Mouse (Mus musculus) embryonic stem cell, embryonic (primary cell): ENCODE data around the gene 1700021F05Rik.

Experiments
- CTCF ChIA-PET, 4 experiments: fragments of 300-600 bp in 2 of 4; fragments of 350-600 bp in 2 of 4; sonication (Branson Sonifier 250); formaldehyde crosslinking; loops; one replicate each; lab custom pipeline; 2022; ENCODE audit warnings: inconsistent platforms in 2 of 4; lab: Charles Lee
- POLR2A ChIA-PET, 4 experiments: fragments of 300-600 bp in 2 of 4; fragments of 350-600 bp in 2 of 4; sonication (Branson Sonifier 250); formaldehyde crosslinking; loops; one replicate each; lab custom pipeline; 2022; ENCODE audit warnings: antibody characterized with exemption in 4 of 4, inconsistent platforms in 1 of 4; lab: Charles Lee

1700021F05Rik gene

DNA sequence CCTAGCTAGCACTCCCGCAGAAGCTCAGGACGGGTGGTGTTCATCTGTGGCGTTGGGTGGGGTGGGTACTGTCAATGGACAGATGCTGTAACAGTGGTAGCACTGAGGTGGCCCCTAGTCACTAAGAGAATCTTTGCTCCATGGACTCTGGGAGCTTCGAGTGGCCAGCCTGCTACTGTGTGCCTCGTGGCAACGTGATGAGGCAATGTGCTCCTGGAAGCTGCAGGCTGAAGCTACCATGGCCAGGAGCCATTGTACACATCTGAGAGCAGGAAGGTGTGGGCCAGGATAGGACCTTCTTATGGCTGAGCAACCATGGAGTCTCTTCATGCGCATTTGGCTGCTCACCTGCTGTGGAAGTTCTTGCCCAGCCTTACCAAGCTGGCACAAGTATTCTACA, 31.6 kb downstream of the 1700021F05Rik start:
- ChIA-PET POLR2A (interaction anchor here (0.6 to 3.5 kb wide), 22 partner anchors 9 to 385 kb away, joined by 3 to 24 read pairs (median 4); partner anchors contain the start of genes Bend3 (in 2 of the 4) and 1700021F05Rik (in 1 of the 4)), CTCF (interaction anchor here in 3 of 4 experiments (0.6 to 1.2 kb wide), 4 partner anchors 20 to 1121 kb away, joined by 3 to 16 read pairs (median 4); no protein-coding TSS in a partner anchor)

DNA sequence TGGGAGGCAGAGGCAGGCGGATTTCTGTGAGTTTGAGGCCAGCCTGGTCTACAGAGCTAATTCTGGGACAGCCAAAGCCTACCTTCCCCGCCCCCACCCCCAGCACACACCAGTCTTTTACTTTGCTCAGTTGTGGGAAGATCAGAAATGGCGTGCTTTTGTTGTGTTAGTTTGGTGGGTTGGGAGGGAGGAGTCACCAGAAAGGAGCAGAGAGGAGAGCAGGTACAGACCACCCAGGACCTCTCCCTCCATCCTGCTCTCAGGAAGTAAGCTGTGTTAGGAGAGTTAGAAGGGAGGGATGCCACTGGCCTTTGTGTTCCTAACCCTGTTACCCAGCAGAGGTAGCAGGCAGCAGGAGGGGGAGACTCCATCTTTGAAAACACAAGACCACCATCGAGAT, 33.7 kb downstream of the 1700021F05Rik start:
- ChIA-PET CTCF (no interaction called here), POLR2A (interaction anchor here in 2 of 4 experiments (0.6 to 1.7 kb wide), 5 partner anchors 14 to 116 kb away, joined by 3 to 4 read pairs (median 3); no protein-coding TSS in a partner anchor)

DNA sequence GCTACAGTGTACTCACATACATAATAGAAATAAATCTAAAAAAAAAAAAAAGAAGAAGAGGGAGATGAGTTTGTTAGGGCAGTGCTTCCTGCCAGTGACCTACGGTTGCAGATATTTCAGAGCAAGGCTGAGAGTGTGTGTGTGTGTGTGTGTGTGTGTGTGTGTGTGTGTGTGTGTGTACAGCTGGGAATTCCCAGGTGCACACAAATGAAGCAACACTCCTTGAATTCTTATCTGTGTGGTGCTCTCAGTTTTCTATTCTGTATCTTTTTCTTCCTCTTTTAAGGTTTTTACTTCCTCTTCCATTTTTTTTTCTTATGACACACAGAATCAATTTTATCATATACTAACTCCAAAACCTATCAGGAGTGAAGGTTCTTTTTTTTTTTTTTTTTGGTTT, 36.5 kb downstream of the 1700021F05Rik start:
- POLR2A ChIA-PET: interaction anchor here in 3 of 4 experiments (0.5 to 1.8 kb wide), 6 partner anchors 12 to 1949 kb away, joined by 3 to 5 read pairs (median 3); no protein-coding TSS in a partner anchor
- CTCF ChIA-PET: interaction anchor here in 2 of 4 experiments (0.6 kb wide), 2 partner anchors 47 to 744 kb away, joined by 3 to 4 read pairs; no protein-coding TSS in a partner anchor

DNA sequence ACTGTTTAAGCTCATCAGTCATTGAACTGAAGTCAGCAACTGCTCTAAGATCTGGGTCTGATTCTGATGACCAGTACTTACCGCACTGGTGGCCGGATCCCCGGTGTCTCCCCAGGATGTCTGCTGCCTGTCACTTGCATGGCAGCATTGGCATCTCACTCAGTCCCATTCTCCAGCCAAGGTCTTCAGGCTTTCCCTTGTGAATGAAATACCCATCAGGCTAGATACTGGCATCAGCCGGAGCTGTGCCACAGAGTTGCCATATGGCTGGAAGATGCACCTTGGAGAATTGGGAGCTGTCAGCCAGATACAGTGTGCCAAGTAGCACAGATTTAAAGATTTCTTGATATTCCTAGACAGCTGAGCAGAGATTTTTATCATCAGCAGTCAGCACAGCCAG, 38.2 kb downstream of the 1700021F05Rik start:
- ChIA-PET CTCF (interaction anchor here in 1 of 4 experiments (0.6 kb wide), 1 partner anchor 328 kb away, joined by 3 read pairs; no protein-coding TSS in a partner anchor), POLR2A (interaction anchor here in 3 of 4 experiments (0.8 to 1.8 kb wide), 5 partner anchors 8 to 16 kb away, joined by 3 to 6 read pairs (median 3); no protein-coding TSS in a partner anchor)

DNA sequence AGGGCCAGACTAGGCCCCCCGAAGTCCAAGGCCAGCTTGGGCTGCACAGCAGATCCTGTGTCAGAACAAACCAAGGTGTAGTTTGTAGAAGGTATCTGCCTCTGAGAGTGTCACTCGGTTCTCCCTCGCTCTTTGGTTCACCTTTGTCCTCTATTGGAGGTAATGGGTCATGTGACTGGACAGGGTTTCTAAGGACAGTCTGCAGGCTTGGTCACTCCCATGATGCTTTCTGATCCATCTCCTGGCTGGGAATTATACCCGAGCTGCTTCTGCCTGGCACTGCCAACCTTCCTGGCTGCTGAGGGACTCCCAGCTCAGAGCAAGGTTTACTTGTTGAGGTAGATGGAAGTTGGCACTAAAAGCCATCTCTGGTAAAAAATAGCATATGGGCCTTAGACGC, 49.9 kb downstream of the 1700021F05Rik start:
- CTCF ChIA-PET: interaction anchor here in 1 of 4 experiments (0.8 to 1.0 kb wide), 2 partner anchors 16 to 19 kb away, joined by 3 to 8 read pairs; no protein-coding TSS in a partner anchor
- POLR2A ChIA-PET: interaction anchor here in 3 of 4 experiments (0.6 to 3.9 kb wide), 12 partner anchors 9 to 88 kb away, joined by 3 to 24 read pairs (median 4); partner anchors contain the start of genes Bend3 (in 2 of the 3) and Cd24a (in 1 of the 3)

DNA sequence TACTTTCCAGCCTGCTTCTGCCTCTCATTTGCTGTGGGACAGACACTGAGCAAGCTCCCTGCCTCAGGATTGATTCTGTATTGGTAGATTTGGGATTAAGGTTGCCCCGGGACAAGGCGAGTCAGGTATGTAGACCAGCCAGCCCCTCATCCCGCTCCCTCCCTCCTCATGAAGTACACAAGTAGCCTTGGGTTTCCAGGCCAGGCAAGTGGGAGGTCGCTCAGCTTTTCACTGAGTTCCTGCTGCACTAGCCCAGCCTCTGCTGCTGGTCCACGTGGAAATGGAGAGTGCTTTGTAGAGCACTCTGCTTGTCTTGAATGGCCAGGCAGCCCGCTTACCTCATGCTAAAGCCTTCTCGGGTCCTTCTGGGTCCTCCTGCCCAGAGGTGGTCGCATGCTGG, 50.8 kb downstream of the 1700021F05Rik start:
- CTCF ChIA-PET: interaction anchor here in 2 of 4 experiments (0.7 to 1.0 kb wide), 3 partner anchors 15 to 65 kb away, joined by 3 to 8 read pairs (median 7); no protein-coding TSS in a partner anchor
- POLR2A ChIA-PET: interaction anchor here in 3 of 4 experiments (0.8 to 4.0 kb wide), 16 partner anchors 9 to 51 kb away, joined by 3 to 28 read pairs (median 4); partner anchors contain the start of genes Bend3 (in 2 of the 3) and 1700021F05Rik (in 1 of the 3)

DNA sequence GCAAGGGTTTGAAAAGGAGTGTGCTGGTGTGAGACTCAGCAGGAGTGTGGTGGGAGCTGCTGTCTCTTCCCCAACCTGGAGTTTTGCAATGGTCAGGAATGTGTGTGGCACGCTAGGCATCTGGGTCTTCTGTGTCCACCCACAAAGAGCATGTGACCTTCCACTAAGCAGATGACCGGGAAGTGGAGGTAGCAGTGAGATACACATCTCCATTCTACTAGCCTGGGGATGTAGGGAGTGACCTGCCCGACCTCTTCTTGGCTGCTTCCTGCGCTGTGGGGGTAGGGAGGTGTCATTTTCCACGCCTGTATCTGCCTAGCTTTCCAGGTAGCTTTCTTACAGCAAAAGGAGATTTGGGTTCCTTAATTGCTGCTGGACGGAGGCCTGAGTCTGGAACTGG, 51.2 kb downstream of the 1700021F05Rik start:
- ChIA-PET CTCF (interaction anchor here in 2 of 4 experiments (0.7 to 1.0 kb wide), 2 partner anchors 37 to 65 kb away, joined by 3 to 7 read pairs; no protein-coding TSS in a partner anchor), POLR2A (interaction anchor here in 3 of 4 experiments (0.8 to 4.0 kb wide), 15 partner anchors 9 to 52 kb away, joined by 3 to 28 read pairs (median 3); partner anchors contain the start of genes Bend3 (in 2 of the 3) and 1700021F05Rik (in 1 of the 3))

DNA sequence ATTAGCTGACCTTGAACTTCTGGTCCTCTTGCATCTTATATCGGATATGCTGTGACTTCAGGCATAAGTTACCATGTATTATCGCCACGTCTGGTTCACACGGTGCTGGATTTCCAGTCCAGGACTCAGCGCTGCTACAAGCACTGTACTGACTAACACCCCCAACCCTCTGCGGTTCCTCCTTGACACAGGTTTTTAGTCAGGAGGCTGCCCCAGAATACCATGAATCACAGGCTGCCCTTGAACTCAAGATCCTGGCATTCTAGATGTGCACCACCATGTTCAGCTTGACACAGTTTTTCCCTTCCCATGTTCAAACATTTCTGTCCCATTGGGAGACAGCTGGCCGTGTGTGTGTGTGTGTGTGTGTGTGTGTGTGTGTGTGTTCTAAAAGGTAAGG, 51.7 kb downstream of the 1700021F05Rik start:
- ChIA-PET POLR2A (interaction anchor here in 3 of 4 experiments (0.9 to 4.0 kb wide), 18 partner anchors 8 to 54 kb away, joined by 3 to 28 read pairs (median 4); partner anchors contain the start of genes Bend3 (in 2 of the 3) and 1700021F05Rik (in 1 of the 3)), CTCF (interaction anchor here in 2 of 4 experiments (0.7 to 1.0 kb wide), 2 partner anchors 37 to 66 kb away, joined by 3 to 7 read pairs; no protein-coding TSS in a partner anchor)

DNA sequence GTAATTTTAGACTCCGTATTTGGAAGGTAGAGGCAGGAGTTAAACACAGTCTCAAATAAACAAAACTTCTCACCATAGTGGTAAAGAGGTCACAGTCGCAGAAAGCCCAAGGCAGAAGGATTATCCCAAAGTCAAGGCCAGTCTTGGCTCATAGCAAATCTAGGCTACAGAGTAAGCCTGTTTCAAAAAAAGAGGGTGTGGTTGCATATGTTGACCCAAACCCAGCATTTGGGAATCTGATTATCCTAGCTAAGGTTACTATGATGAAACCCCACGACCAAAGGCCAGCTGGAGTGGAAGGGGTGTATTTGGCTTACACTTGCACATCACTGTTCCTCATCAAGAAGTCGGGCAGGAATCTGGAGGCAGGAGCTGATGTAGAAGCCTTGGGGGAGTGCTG, 52.5 kb downstream of the 1700021F05Rik start:
- POLR2A ChIA-PET: interaction anchor here in 2 of 4 experiments (0.7 to 4.0 kb wide), 12 partner anchors 7 to 92 kb away, joined by 3 to 28 read pairs (median 5); partner anchors contain the start of genes 1700021F05Rik (in 2 of the 2) and Bend3 (in 2 of the 2)
- CTCF ChIA-PET: interaction anchor here in 1 of 4 experiments (0.5 kb wide), 1 partner anchor 315 kb away, joined by 6 read pairs; no protein-coding TSS in a partner anchor

DNA sequence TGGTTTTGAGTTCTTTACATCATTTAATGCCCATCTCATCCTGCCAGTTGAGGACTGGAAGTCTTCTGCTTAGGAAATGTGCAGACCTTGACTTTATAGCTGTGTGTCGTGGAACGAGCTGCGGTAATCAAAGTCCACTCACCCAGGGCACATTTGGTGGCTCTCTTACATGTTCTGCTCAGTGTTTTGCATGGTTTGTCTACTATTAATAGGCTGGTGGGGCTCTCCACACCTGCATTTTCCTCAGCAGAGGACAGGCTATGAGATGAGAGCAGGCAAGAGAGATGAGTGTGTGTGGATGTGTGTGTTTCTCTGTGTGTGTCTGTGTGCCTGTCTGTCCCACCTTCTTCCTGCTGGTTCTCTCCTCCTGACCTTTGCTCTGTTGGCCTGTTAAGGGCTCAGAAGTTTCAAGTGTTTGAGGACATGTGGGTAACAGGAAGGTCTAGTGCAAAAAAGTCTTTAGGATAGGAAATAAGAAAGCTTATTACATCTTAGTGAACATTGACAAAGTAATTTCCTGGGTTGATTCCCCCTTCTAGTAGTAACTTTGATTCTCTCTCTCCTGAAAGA, 53.3 kb downstream of the 1700021F05Rik start:
- POLR2A ChIA-PET: interaction anchor here in 2 of 4 experiments (0.7 to 4.0 kb wide), 5 partner anchors 10 to 92 kb away, joined by 3 to 28 read pairs (median 5); partner anchors contain the start of gene Bend3 (in 1 of the 2)
- CTCF ChIA-PET: interaction anchor here in 2 of 4 experiments (0.5 to 1.3 kb wide), 2 partner anchors 11 to 314 kb away, joined by 4 to 6 read pairs; no protein-coding TSS in a partner anchor

DNA sequence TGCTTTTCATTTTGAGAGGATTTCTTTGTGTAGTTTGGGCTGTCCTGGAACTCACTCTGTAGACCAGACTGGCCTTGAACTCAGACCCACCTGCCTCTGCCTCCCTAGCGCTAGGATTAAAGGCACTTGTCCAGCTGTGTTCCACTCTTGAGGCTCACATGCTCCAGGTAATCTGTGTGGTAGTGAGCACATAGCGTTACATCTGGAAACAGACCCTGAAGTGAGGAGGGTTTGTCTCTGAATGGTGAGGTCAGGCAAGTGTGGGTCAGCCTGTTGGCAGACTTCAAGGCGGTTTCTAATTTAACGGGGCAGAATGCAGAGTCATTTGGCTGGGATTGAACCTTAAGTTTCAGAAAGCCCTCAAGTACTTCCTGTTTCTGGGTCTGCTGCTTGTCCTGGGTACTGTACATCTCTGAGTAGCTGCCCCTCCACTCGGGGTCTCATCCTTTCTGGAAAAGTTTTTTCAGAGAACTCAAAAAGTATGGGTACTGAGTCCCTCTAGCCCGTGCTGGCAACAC, 55.0 kb downstream of the 1700021F05Rik start:
- POLR2A ChIA-PET: interaction anchor here in 3 of 4 experiments (0.6 to 2.0 kb wide), 8 partner anchors 8 to 392 kb away, joined by 3 to 8 read pairs (median 4); partner anchors contain the start of gene 1700021F05Rik (in 1 of the 3)
- CTCF ChIA-PET: interaction anchor here in 1 of 4 experiments (1.0 kb wide), 1 partner anchor 55 kb away, joined by 5 read pairs; the partner anchor contains the start of gene 1700021F05Rik

DNA sequence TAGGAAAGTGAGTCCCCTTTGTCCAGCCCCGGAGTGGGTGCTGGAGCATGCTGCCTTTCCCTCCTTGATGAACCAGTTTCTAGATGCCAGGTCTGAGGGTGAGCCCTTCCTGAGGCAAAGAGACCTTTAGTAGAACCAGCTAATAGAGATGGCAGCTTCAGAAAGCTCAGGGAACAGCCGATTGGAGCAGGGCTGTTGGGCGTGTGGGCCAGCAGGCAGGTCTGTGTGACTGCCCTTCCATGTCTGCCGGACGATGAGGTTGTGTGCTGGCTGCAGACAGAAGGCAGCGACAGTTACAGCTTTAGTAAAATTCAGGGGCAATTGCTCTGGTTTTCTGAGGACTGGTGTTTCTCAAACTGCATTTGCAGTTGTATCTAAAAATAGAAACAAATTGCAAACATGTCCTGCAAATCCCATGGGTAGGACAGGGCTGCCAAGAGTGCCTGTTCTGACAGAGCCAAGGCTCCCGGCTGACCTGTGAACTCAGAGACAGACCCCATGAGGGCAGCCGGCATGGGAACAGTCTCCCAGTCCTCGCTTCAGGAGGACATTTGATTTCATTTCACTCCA, 57.3 kb downstream of the 1700021F05Rik start:
- ChIA-PET CTCF (interaction anchor here in 2 of 4 experiments (0.6 to 1.2 kb wide), 2 partner anchors 9 to 570 kb away, joined by 3 read pairs; no protein-coding TSS in a partner anchor), POLR2A (interaction anchor here in 2 of 4 experiments (0.7 to 1.8 kb wide), 7 partner anchors 9 to 95 kb away, joined by 3 to 5 read pairs (median 3); partner anchors contain the start of gene Cd24a (in 1 of the 2))

DNA sequence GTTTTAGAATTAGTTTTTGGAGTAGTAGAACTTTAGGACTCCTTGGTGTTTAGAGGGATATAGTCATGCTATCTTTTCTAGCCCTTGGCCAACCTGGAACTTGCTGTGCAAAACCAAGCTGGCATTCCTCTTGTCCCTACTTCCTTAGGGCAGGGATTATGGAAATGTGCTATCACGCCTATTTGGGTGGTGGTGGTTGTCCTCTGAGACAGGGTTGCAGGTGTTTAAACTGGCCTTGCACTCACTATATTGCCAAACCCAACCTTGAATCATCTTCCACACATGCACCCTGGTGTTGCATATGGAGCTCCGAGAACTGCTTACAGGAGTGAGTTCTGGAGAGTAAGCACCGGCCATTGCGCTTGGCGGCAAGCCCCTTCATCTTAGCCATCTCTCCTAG, 58.8 kb downstream of the 1700021F05Rik start:
- CTCF ChIA-PET: interaction anchor here in 1 of 4 experiments (0.5 kb wide), 1 partner anchor 800 kb away, joined by 3 read pairs; no protein-coding TSS in a partner anchor
- POLR2A ChIA-PET: interaction anchor here in 3 of 4 experiments (0.7 to 2.3 kb wide), 13 partner anchors 7 to 46 kb away, joined by 3 to 12 read pairs (median 3); no protein-coding TSS in a partner anchor

DNA sequence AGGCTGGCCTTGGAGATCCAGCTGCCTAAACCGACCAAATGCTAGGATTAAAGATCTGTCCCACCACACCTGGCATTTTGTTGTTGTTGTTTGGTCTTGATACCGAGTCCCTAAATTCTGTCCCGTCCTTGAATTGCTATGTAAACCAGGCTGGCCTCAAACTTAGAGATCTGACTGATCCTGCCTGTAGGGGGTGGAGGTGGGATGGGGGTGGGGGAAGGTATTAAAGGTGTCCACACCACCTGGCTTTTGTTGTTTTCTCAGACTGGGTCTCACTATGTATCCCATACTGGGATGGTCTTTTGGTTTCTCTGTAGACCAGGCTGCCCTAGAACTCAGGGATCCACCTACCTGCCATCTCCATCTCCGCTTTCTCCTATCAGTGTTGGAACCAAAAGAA, 59.6 kb downstream of the 1700021F05Rik start:
- ChIA-PET CTCF (interaction anchor here in 1 of 4 experiments (0.7 kb wide), 1 partner anchor 612 kb away, joined by 3 read pairs; no protein-coding TSS in a partner anchor), POLR2A (interaction anchor here in 2 of 4 experiments (0.7 to 2.3 kb wide), 8 partner anchors 8 to 60 kb away, joined by 3 to 12 read pairs (median 3); partner anchors contain the start of gene 1700021F05Rik (in 1 of the 2))

DNA sequence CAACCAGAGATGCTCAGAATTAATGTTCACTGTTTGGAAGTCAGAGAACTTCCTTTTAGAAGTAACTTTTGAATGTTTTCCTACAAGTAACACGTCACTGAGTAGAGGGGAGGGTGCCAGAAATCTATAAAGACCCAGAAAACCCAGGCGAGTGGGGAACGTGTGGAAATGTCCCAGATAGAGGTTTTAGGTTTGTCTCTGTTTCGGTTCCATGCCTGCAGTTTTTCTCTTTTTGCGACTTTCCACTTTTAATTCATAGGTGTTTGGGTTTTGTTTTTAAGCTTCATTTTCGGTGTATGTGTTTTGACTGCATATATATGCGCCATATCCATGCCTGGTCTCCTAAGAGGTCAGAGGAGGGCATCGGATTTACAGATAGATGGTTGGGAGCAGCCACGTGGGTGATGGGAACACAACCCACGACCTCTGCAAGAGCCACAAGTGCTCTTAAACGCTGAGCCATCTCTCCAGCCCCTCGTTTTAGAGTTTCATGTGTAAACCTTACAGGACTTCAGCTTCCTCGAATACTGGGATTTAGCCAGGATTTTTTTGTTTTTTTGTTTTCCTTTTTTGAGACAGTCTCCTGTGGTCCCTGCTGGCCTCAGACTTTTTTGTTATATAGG, 60.5 kb downstream of the 1700021F05Rik start:
- ChIA-PET CTCF (interaction anchor here in 1 of 4 experiments (0.7 kb wide), 1 partner anchor 613 kb away, joined by 3 read pairs; no protein-coding TSS in a partner anchor), POLR2A (interaction anchor here in 2 of 4 experiments (1.1 to 2.3 kb wide), 7 partner anchors 9 to 48 kb away, joined by 3 to 12 read pairs (median 3); no protein-coding TSS in a partner anchor)

DNA sequence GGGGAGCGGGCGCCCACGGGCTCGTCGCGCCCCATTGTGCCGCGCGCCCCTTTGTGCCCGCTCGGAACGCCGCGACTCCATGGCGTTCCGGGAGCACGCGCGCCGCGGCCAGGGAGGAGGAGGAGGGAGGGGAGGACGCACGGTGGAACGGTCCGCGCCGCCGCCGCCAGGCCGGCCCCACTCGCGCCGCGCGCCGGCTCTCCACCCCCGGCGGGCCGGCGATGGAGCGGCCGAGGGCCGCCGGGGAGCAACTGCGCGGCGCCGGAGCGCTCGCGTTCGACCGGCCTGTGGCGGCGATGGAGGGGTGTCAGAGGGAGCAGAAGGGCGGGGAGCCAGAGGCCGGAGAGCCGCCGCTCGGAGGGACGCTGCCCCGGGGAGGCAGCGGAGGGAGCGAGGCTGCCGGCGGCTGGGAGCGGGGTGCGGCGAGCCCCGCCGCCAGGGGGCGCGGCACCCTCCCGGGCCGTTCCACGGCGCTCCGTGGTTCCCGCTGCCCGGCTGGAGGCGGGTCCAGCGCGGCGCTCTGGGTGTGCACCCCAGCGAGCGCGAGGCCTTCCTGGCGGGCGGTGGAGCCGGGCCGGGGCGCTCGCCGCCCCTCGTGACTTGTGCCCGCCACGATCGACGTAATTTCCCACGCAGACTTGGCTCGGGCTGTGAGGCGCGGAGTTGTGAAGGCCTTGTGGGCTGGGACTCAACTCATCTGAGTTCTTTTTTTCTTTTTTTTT, 61.2 kb downstream of the 1700021F05Rik start:
- CTCF ChIA-PET: no interaction called here
- POLR2A ChIA-PET: interaction anchor here in 2 of 4 experiments (1.1 to 2.6 kb wide), 4 partner anchors 10 to 31 kb away, joined by 3 to 24 read pairs (median 8); no protein-coding TSS in a partner anchor
